Mouse (Mus musculus): Measurements from ENCODE around the gene Ccnk. TPM values are rescaled to one million over a fixed set of nuclear protein-coding genes. Genes with fewer than 3 reads are reported as not detected.

The Ccnk gene
- 4.7 and 5.4 TPM in 2 replicates for polyA plus RNA-seq (2016; fragmentation: Nextera tagmentation; extraction: Ambion mirVana)

- peaks cover 23% of the 10 kb centered on the region for H3K36me3 ChIP-seq (replicated peaks)
- peak within 1 kb of the TSS; percentile 98 for H3K4me3 ChIP-seq (replicated peaks)
- peak within 1 kb of the TSS; percentile 84 for H3K27ac ChIP-seq
- H3K9ac ChIP-seq = peak within 1 kb of the TSS; percentile 94
- WGBS = under 1% methylated on average over 80 of the region's 82 CpGs
- no peaks in the 10 kb centered on the region for H3K27me3 ChIP-seq
- H3K4me2 ChIP-seq = peak within 1 kb of the TSS; percentile 83
- ATAC-seq (ENCODE audit: low FRiP score) = peak; percentile 99
- peaks cover 29% of the 10 kb centered on the region for H3K4me1 ChIP-seq
- no peaks in the 10 kb centered on the region for H3K9me3 ChIP-seq
These were observed at the start of gene Ccnk for GRCm38 (mm10) chr12:108179321-108180266. TSS of gene Ccnk (plus strand) at chr12:108179579.

GRCm38 (mm10) chr12:108132450-108133070, 46.8 kb upstream of the Ccnk start:
- Histone ChIP-seq H3K9me3 (0 out of 2 replicates have a peak, but pooled peaks cover 4% of the 10 kb centered on the region), H3K4me3 (replicated peaks) (no peak overlapping the region), H3K4me2 (no peak overlapping the region), H3K4me1 (0 out of 2 replicates have a peak, but pooled peaks cover 4% of the 10 kb centered on the region), H3K36me3 (replicated peaks) (peaks cover 50% of the 10 kb centered on the region), H3K27ac (no peak overlapping the region), H3K27me3 (no peaks in the 10 kb centered on the region), H3K9ac (no peak overlapping the region)
- ATAC-seq (ENCODE audit: low FRiP score) = no peak
- whole genome bisulfite sequencing = 90% methylated on average over 8 of the region's 8 CpGs

- no peak overlapping the region for H3K4me2 ChIP-seq
- 0 out of 2 replicates have a peak, but pooled peaks cover 4% of the 10 kb centered on the region for H3K9me3 ChIP-seq
- WGBS = 83% methylated on average over 2 of the region's 2 CpGs
- peaks cover 48% of the 10 kb centered on the region for H3K36me3 ChIP-seq (replicated peaks)
- no peak overlapping the region for H3K9ac ChIP-seq
- H3K4me3 ChIP-seq (replicated peaks) = no peak overlapping the region
- no peaks in the 10 kb centered on the region for H3K27me3 ChIP-seq
- H3K27ac ChIP-seq = no peak overlapping the region
- H3K4me1 ChIP-seq = 0 out of 2 replicates have a peak, but pooled peaks cover 4% of the 10 kb centered on the region
- no peak for ATAC-seq (ENCODE audit: low FRiP score)
These were observed 46.2 kb upstream of the Ccnk start for GRCm38 (mm10) chr12:108133181-108133580.

- Histone ChIP-seq H3K4me1 (0 out of 2 replicates have a peak, but pooled peaks cover 4% of the 10 kb centered on the region), H3K4me3 (replicated peaks) (no peak overlapping the region), H3K4me2 (no peak overlapping the region), H3K9ac (no peak overlapping the region), H3K9me3 (no peaks in the 10 kb centered on the region), H3K27ac (no peak overlapping the region), H3K27me3 (no peaks in the 10 kb centered on the region), H3K36me3 (replicated peaks) (peaks cover 32% of the 10 kb centered on the region)
- WGBS = 83% methylated on average over 6 of the region's 6 CpGs
- no peak for ATAC-seq (ENCODE audit: low FRiP score)
These were observed 43.7 kb upstream of the Ccnk start for GRCm38 (mm10) chr12:108135610-108136208.

- ATAC-seq (ENCODE audit: low FRiP score) = no peak
- no peaks in the 10 kb centered on the region for H3K27me3 ChIP-seq
- peaks cover 19% of the 10 kb centered on the region for H3K36me3 ChIP-seq (replicated peaks)
- WGBS = 88% methylated on average over 5 of the region's 5 CpGs
- no peak overlapping the region for H3K9ac ChIP-seq
- H3K4me3 ChIP-seq (replicated peaks) = no peak overlapping the region
- no peak overlapping the region for H3K4me2 ChIP-seq
- no peaks in the 10 kb centered on the region for H3K4me1 ChIP-seq
- no peak overlapping the region for H3K27ac ChIP-seq
- H3K9me3 ChIP-seq = no peaks in the 10 kb centered on the region
These were observed 35.5 kb upstream of the Ccnk start for GRCm38 (mm10) chr12:108143624-108144498.

GRCm38 (mm10) chr12:108145198-108145597, 34.2 kb upstream of the Ccnk start:
- no peak for ATAC-seq (ENCODE audit: low FRiP score)
- Histone ChIP-seq H3K4me3 (replicated peaks) (no peak overlapping the region), H3K4me2 (no peak overlapping the region), H3K36me3 (replicated peaks) (peaks cover 23% of the 10 kb centered on the region), H3K9ac (no peak overlapping the region), H3K27ac (no peak overlapping the region), H3K9me3 (no peaks in the 10 kb centered on the region), H3K4me1 (no peaks in the 10 kb centered on the region), H3K27me3 (no peaks in the 10 kb centered on the region)
- 95% methylated on average over 3 of the region's 3 CpGs for WGBS

GRCm38 (mm10) chr12:108149764-108150163, 29.6 kb upstream of the Ccnk start:
- Histone ChIP-seq H3K27me3 (no peaks in the 10 kb centered on the region), H3K9ac (no peak overlapping the region), H3K9me3 (no peaks in the 10 kb centered on the region), H3K4me3 (replicated peaks) (no peak overlapping the region), H3K36me3 (replicated peaks) (peaks cover 32% of the 10 kb centered on the region), H3K4me1 (no peaks in the 10 kb centered on the region), H3K4me2 (no peak overlapping the region), H3K27ac (no peak overlapping the region)
- 79% methylated on average over 3 of the region's 3 CpGs for WGBS
- no peak for ATAC-seq (ENCODE audit: low FRiP score)

GRCm38 (mm10) chr12:108152743-108153142, 26.6 kb upstream of the Ccnk start:
- WGBS = 99% methylated on average over 2 of the region's 2 CpGs

GRCm38 (mm10) chr12:108159863-108160262, 19.5 kb upstream of the Ccnk start:
- no peaks in the 10 kb centered on the region for H3K4me1 ChIP-seq
- no peak for ATAC-seq (ENCODE audit: low FRiP score)
- H3K27ac ChIP-seq = no peak overlapping the region
- no peaks in the 10 kb centered on the region for H3K9me3 ChIP-seq
- H3K9ac ChIP-seq = no peak overlapping the region
- H3K36me3 ChIP-seq (replicated peaks) = peaks cover 47% of the 10 kb centered on the region
- H3K27me3 ChIP-seq = no peaks in the 10 kb centered on the region
- no peak overlapping the region for H3K4me2 ChIP-seq
- no peak overlapping the region for H3K4me3 ChIP-seq (replicated peaks)

More at GRCm38 (mm10) chr12:108152743-108153142, 26.6 kb upstream of the Ccnk start:
- no peak overlapping the region for H3K9ac ChIP-seq
- H3K36me3 ChIP-seq (replicated peaks) = peaks cover 49% of the 10 kb centered on the region
- no peaks in the 10 kb centered on the region for H3K27me3 ChIP-seq
- no peaks in the 10 kb centered on the region for H3K4me1 ChIP-seq
- H3K9me3 ChIP-seq = no peaks in the 10 kb centered on the region
- ATAC-seq (ENCODE audit: low FRiP score) = no peak
- no peak overlapping the region for H3K4me3 ChIP-seq (replicated peaks)
- no peak overlapping the region for H3K27ac ChIP-seq
- H3K4me2 ChIP-seq = no peak overlapping the region

GRCm38 (mm10) chr12:108162036-108162435, 17.3 kb upstream of the Ccnk start:
- 95% methylated on average over 1 of the region's 1 CpGs for WGBS

GRCm38 (mm10) chr12:108163706-108164105, 15.7 kb upstream of the Ccnk start:
- Histone ChIP-seq H3K36me3 (replicated peaks) (peaks cover 24% of the 10 kb centered on the region), H3K4me2 (no peak overlapping the region), H3K9ac (no peak overlapping the region), H3K9me3 (no peaks in the 10 kb centered on the region), H3K27me3 (no peaks in the 10 kb centered on the region), H3K4me1 (peaks cover 2% of the 10 kb centered on the region; the same call in 1 of the 2 replicates), H3K4me3 (replicated peaks) (no peak overlapping the region), H3K27ac (no peak overlapping the region)
- ATAC-seq (ENCODE audit: low FRiP score) = no peak
- 79% methylated on average over 3 of the region's 3 CpGs for WGBS

More at GRCm38 (mm10) chr12:108162036-108162435, 17.3 kb upstream of the Ccnk start:
- H3K27ac ChIP-seq = no peak overlapping the region
- H3K9ac ChIP-seq = no peak overlapping the region
- H3K27me3 ChIP-seq = no peaks in the 10 kb centered on the region
- H3K4me1 ChIP-seq = no peaks in the 10 kb centered on the region; the same call in 1 of the 2 replicates
- no peaks in the 10 kb centered on the region for H3K9me3 ChIP-seq
- H3K4me3 ChIP-seq (replicated peaks) = no peak overlapping the region
- no peak overlapping the region for H3K4me2 ChIP-seq
- no peak for ATAC-seq (ENCODE audit: low FRiP score)
- H3K36me3 ChIP-seq (replicated peaks) = peaks cover 34% of the 10 kb centered on the region
